Mouse (Mus musculus) small intestine, adult 2 months (tissue): Measurements from ENCODE around the gene 4930433I11Rik.
"Not testable (repeated sequence)": the region's sequence is repeated elsewhere in the genome, so short reads cannot be mapped to it uniquely, and the experiment has no call there.

Source experiments
- CTCF ChIP-seq: fragments of 200-500 bp; IDR thresholded peaks from 2 replicates; pipeline ENCODE4 v1.5.1; 2012; ENCODE audit warnings: low read depth, mild to moderate bottlenecking, control low read depth, inconsistent platforms, low read length, moderate library complexity, mixed read lengths; ENCODE audit not compliant: insufficient replicate concordance, insufficient read length; ENCODE audit errors: extremely low read depth
- POLR2A ChIP-seq: fragments of 200-500 bp; IDR thresholded peaks from 2 replicates; pipeline ENCODE4 v1.6.1; 2012; ENCODE audit warnings: low read depth, mild to moderate bottlenecking, control low read depth, inconsistent platforms, low read length, moderate library complexity

DNA sequence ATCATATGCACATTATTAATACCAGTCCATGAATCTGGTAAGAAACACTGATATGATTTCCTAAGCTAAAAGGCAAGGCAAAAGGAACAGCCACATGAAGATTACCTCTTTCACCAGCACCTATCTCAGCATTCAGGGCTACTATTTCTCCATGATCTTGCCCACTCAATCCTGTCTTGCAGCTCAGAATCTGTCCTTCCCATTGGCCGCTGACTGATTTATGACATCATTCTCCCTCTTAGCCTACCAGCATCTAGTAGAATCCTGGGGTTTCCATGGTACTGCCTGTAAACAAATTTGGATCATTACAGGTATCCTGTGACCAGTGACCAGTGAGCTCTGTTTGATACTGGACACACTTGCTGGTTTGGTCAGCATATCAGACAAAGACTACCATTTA is 45.1 kb downstream of the 4930433I11Rik start, which contains the start of gene Gm4884:
- TF ChIP-seq CTCF, POLR2A: not testable (repeated sequence)
